Mouse (Mus musculus): ENCODE results near the gene Tmtc1.

DNA sequence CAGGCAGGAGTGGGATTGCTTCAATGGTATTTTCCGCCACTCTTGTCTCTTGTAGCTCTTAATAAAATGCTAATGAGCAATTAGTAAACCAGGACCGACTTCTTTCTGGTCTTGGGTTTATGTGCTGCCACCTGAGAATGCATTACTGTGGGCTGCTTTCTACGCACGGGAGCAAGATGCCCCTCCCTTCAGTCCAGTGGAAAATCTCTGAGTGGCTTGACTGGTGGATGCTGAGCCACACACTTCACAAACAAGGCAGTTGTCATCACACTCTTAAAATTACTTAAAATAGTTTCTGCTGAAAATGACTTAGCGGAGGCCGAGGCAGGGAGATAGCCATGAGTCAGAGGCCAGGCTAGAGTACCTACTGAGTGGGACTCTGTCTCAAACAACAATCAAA lies 116.1 kb downstream of the Tmtc1 start:
- TF ChIP-seq CTCF (IDR thresholded peaks at IDR 0.05; ENCODE audit: borderline replicate concordance, insufficient read depth, low read length) (no peak), POLR2A (IDR thresholded peaks at IDR 0.05; ENCODE audit: low read depth, low read length) (no peak)

Data from embryonic fibroblast, embryonic 13.5 days (primary cell).